Mouse (Mus musculus): Measurements from ENCODE around the gene Egfl7.

DNA sequence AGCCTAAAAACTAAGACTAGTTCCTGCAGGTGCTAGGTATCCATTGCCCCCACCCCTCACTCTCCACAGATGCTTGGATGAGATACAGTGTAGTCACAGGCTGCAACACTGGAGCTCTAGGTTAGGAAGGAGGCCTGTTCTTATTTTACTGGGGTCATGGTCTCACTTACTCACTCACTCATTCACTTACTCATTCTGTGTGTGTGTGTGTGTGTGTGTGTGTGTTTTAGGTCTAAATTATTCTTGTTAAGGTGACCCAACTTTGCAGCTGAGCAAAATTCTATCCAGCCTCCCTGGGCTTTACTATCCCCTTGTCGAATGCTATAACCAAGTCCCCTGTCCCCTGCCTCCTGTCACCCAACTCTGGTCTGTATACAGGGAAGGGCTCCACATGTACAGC, 21.8 kb downstream of the Egfl7 start:
- no peak for TF ChIP-seq EP300 (IDR thresholded peaks at IDR 0.05; ENCODE audit: insufficient read depth, low read depth, low read length)
- no peak for TF ChIP-seq CTCF (IDR thresholded peaks at IDR 0.05)
- no peak for TF ChIP-seq POLR2A (IDR thresholded peaks at IDR 0.05; ENCODE audit: insufficient read depth, low read depth, low read length)
